Mouse (Mus musculus): ENCODE results near the gene Ifrd1. TPM values are rescaled to one million over a fixed set of nuclear protein-coding genes. Genes with fewer than 3 reads are reported as not detected.

The Ifrd1 gene
- polyA plus RNA-seq, 1 experiment from 2014 or later: 167 TPM

DNA sequence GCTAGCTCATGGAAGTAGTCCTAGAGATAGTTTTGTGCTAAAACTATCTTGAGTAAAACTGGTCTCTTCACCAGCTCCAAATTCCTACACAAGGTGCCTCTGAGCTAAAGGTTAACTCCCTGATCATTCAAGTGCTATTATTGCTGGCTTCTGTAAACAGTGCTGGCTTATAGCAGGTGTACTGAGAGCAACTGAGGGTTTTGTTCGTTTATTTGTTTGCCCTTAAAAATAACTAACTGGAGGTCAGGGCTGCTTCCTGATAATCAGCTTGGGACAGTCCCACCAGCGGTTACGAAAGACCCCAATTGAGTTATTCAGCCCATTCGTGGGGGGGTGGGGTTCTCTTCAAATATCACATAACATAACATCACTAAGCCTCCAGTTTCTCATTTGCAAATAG, 920 bp downstream of the Ifrd1 start:
- peak; percentile 28 for DNase-seq (ENCODE audit: low spot score)
- no peak for TF ChIP-seq CTCF (IDR thresholded peaks at IDR 0.05)
- TF ChIP-seq EP300 (IDR thresholded peaks at IDR 0.05): no peak
- Histone ChIP-seq H3K9me3 (ENCODE audit: low read length) (no peaks in the 10 kb centered on the region), H3K4me2 (replicated peaks; ENCODE audit: low read depth, low read length) (0 out of 2 replicates have a peak overlapping the region, but pooled peaks have one; percentile 6), H3K36me3 (ENCODE audit: insufficient read depth, low read length) (no peaks in the 10 kb centered on the region), H3K27me3 (replicated peaks; ENCODE audit: insufficient read depth, low read length) (no peaks in the 10 kb centered on the region), H3K4me3 (ENCODE audit: low read depth, low read length) (no peak overlapping the region), H3K4me1 (ENCODE audit: insufficient read depth, low read depth, low read length) (peaks cover 7% of the 10 kb centered on the region; the same call in 1 of the 2 replicates), H3K9ac (replicated peaks; ENCODE audit: low read depth) (no peak overlapping the region), H3K27ac (ENCODE audit: low read length) (0 out of 2 replicates have a peak overlapping the region, but pooled peaks have one; percentile 47)
- peak; percentile 14; the same call in 1 of the 2 replicates for ATAC-seq
- 46% methylated on average over 4 of the region's 4 CpGs for WGBS

DNA sequence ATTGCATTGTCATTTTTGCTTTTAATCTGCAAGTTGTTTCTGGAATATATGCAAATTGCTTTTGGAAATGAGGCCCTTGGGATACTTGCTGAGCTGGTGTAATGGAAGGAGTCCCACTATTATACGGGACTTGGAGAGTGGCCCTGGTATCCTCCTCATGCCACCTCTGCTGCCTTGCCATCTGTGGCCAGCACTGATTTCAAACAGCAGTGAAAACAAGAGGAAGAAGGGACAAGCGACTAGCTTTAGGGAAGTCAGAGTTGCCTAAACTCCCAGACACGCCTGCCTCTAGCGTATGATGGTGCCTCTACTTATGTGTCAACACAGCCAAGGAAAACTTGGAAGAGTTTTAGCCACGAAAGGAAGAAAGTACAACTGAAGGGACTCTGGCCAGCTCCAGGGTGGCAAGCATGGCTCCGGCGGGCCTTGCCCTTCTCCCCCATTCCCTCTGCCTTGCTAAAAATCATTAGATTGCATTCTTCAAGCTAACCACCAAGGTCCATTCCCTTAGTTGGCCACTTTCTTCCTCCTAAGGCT, 2.8 kb downstream of the Ifrd1 start:
- H3K4me2 ChIP-seq (replicated peaks; ENCODE audit: low read depth, low read length): no peak overlapping the region
- peaks cover 7% of the 10 kb centered on the region; the same call in 1 of the 2 replicates for H3K4me1 ChIP-seq (ENCODE audit: insufficient read depth, low read depth, low read length)
- H3K27me3 ChIP-seq (replicated peaks; ENCODE audit: insufficient read depth, low read length): no peaks in the 10 kb centered on the region
- DNase-seq (ENCODE audit: low spot score) (no peak), ATAC-seq (no peak)
- H3K36me3 ChIP-seq (ENCODE audit: insufficient read depth, low read length): no peaks in the 10 kb centered on the region
- H3K9me3 ChIP-seq (ENCODE audit: low read length): no peaks in the 10 kb centered on the region
- H3K9ac ChIP-seq (replicated peaks; ENCODE audit: low read depth): no peak overlapping the region
- no peak overlapping the region for H3K27ac ChIP-seq (ENCODE audit: low read length)
- TF ChIP-seq CTCF (IDR thresholded peaks at IDR 0.05) (no peak), EP300 (IDR thresholded peaks at IDR 0.05) (no peak)
- H3K4me3 ChIP-seq (ENCODE audit: low read depth, low read length): no peak overlapping the region
- 87% methylated on average over 7 of the region's 7 CpGs for WGBS

DNA sequence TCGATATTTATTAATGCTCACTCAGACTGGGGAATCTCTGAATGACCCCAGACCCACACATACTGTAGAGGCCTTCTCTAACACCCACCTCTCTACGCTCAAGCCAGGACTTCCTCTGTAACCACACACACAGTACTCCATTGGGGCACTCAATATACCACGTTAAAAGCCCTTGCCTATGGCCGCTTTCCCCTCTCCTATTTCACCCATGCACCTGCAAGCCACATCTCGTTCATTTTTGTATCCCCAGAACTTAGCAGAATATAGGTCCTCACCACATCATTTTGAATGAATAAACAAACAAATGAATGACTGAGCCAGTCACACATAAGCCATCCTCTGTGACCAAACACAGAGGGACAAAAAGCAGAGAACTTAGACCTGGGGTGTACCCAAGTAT, 3.4 kb downstream of the Ifrd1 start:
- no peaks in the 10 kb centered on the region for H3K9me3 ChIP-seq (ENCODE audit: low read length)
- 84% methylated on average over 5 of the region's 5 CpGs for WGBS
- no peak overlapping the region for H3K9ac ChIP-seq (replicated peaks; ENCODE audit: low read depth)
- DNase-seq (ENCODE audit: low spot score) (no peak), ATAC-seq (no peak)
- no peak overlapping the region for H3K4me2 ChIP-seq (replicated peaks; ENCODE audit: low read depth, low read length)
- no peaks in the 10 kb centered on the region for H3K27me3 ChIP-seq (replicated peaks; ENCODE audit: insufficient read depth, low read length)
- no peak overlapping the region for H3K27ac ChIP-seq (ENCODE audit: low read length)
- H3K36me3 ChIP-seq (ENCODE audit: insufficient read depth, low read length): no peaks in the 10 kb centered on the region
- TF ChIP-seq EP300 (IDR thresholded peaks at IDR 0.05): no peak
- no peak for TF ChIP-seq CTCF (IDR thresholded peaks at IDR 0.05)
- H3K4me3 ChIP-seq (ENCODE audit: low read depth, low read length): no peak overlapping the region
- peaks cover 7% of the 10 kb centered on the region; the same call in 1 of the 2 replicates for H3K4me1 ChIP-seq (ENCODE audit: insufficient read depth, low read depth, low read length)

DNA sequence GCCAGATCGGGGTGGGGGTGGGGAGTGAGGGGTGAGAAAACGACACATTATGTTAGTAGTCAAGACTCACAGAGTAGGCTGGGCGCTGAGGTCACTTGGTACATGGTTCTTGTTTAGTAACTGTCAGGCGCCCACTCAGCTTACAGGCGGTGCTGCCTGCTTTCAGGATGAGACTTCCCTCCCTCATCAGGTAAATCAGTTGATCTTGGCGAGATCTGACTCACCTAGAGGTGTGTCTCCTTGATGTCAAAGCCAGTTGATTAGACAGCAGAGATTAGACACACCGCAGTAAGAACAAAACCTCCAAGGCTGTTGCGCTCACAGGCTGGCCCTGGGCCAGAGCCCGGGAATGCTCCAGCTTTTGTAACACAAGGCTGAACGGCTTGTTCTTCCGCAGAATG, 4.5 kb downstream of the Ifrd1 start:
- H3K4me1 ChIP-seq (ENCODE audit: insufficient read depth, low read depth, low read length): peaks cover 7% of the 10 kb centered on the region; the same call in 1 of the 2 replicates
- WGBS: 22% methylated on average over 11 of the region's 11 CpGs
- no peaks in the 10 kb centered on the region for H3K27me3 ChIP-seq (replicated peaks; ENCODE audit: insufficient read depth, low read length)
- DNase-seq (ENCODE audit: low spot score) (peak; percentile 70), ATAC-seq (0 out of 2 replicates have a peak, but pooled peaks have one; percentile 8)
- H3K4me2 ChIP-seq (replicated peaks; ENCODE audit: low read depth, low read length): 0 out of 2 replicates have a peak overlapping the region, but pooled peaks have one; percentile 15
- H3K9me3 ChIP-seq (ENCODE audit: low read length): no peaks in the 10 kb centered on the region
- no peak overlapping the region for H3K9ac ChIP-seq (replicated peaks; ENCODE audit: low read depth)
- no peak overlapping the region for H3K4me3 ChIP-seq (ENCODE audit: low read depth, low read length)
- no peak overlapping the region for H3K27ac ChIP-seq (ENCODE audit: low read length)
- TF ChIP-seq CTCF (IDR thresholded peaks at IDR 0.05): no peak
- no peak for TF ChIP-seq EP300 (IDR thresholded peaks at IDR 0.05)
- H3K36me3 ChIP-seq (ENCODE audit: insufficient read depth, low read length): no peaks in the 10 kb centered on the region

DNA sequence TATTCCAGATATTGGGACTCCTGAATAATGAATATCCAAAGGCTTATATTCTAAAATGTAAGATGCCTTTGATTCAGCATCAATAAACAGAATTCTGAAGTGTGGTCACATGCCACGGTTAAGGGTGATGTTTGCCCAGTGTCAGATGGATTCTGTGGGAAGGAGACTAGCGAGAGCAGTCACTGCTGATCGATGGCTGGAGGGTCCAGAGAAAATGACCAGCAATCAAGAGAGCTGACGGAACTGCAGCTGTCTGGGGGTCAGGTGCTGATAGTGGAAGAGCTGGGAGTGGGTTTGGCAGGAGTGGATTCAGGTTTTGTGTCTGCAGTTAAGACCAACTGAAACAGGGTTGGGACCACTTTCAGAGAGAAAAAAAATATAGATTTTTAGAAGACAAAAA, 5.1 kb downstream of the Ifrd1 start:
- peaks cover 7% of the 10 kb centered on the region; the same call in 1 of the 2 replicates for H3K4me1 ChIP-seq (ENCODE audit: insufficient read depth, low read depth, low read length)
- H3K27me3 ChIP-seq (replicated peaks; ENCODE audit: insufficient read depth, low read length): no peaks in the 10 kb centered on the region
- no peaks in the 10 kb centered on the region for H3K9me3 ChIP-seq (ENCODE audit: low read length)
- ATAC-seq: no peak
- WGBS: 70% methylated on average over 4 of the region's 4 CpGs
- no peak overlapping the region for H3K4me2 ChIP-seq (replicated peaks; ENCODE audit: low read depth, low read length)
- DNase-seq (ENCODE audit: low spot score): no peak
- H3K36me3 ChIP-seq (ENCODE audit: insufficient read depth, low read length): no peaks in the 10 kb centered on the region
- H3K4me3 ChIP-seq (ENCODE audit: low read depth, low read length): no peak overlapping the region
- no peak overlapping the region for H3K9ac ChIP-seq (replicated peaks; ENCODE audit: low read depth)
- TF ChIP-seq CTCF (IDR thresholded peaks at IDR 0.05) (no peak), EP300 (IDR thresholded peaks at IDR 0.05) (no peak)
- H3K27ac ChIP-seq (ENCODE audit: low read length): no peak overlapping the region

DNA sequence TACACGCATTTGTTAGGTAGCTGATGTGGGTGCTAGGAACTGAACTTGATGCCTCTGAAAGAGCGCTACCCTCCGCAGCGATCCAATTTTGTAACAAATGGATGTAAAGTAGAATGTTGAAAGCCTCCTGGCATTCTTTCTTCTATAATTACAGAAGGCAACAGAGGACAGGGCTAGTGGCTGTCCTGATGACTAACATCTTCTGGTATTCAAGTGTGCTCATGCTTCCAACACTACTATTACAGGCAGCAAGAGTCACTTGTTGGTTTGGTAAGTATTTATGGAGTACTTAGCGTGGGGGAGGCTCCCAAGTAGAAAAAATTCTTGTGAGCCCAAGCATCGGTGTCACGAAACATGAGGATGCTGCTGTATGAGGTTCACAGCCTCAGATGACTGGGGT, 9.1 kb downstream of the Ifrd1 start:
- no peak overlapping the region for H3K27ac ChIP-seq (ENCODE audit: low read length)
- no peak overlapping the region for H3K9ac ChIP-seq (replicated peaks; ENCODE audit: low read depth)
- H3K27me3 ChIP-seq (replicated peaks; ENCODE audit: insufficient read depth, low read length): no peaks in the 10 kb centered on the region
- ATAC-seq (peak; percentile 79), DNase-seq (ENCODE audit: low spot score) (peak; percentile 55)
- no peaks in the 10 kb centered on the region for H3K36me3 ChIP-seq (ENCODE audit: insufficient read depth, low read length)
- no peak overlapping the region for H3K4me2 ChIP-seq (replicated peaks; ENCODE audit: low read depth, low read length)
- H3K9me3 ChIP-seq (ENCODE audit: low read length): no peaks in the 10 kb centered on the region
- no peak overlapping the region for H3K4me3 ChIP-seq (ENCODE audit: low read depth, low read length)
- WGBS: 76% methylated on average over 7 of the region's 7 CpGs
- TF ChIP-seq CTCF (IDR thresholded peaks at IDR 0.05): no peak
- TF ChIP-seq EP300 (IDR thresholded peaks at IDR 0.05): peak; percentile 79
- peaks cover 7% of the 10 kb centered on the region; the same call in 1 of the 2 replicates for H3K4me1 ChIP-seq (ENCODE audit: insufficient read depth, low read depth, low read length)

All from lung, postnatal 0 days (tissue).